Mouse (Mus musculus): Measurements from ENCODE around the gene Tpcn1. TPM values are rescaled to one million over a fixed set of nuclear protein-coding genes. Genes with fewer than 3 reads are reported as not detected.

The Tpcn1 gene
- polyA plus RNA-seq, 1 experiment from 2014 or later, result 18.1 TPM

- no peak for ATAC-seq (ENCODE audit: low FRiP score, low read depth)
Measured at GRCm38 (mm10) chr5:120515451-120515850, 73.0 kb downstream of the Tpcn1 start.

GRCm38 (mm10) chr5:120514754-120515153, 73.7 kb downstream of the Tpcn1 start:
- Histone ChIP-seq H3K27ac (replicated peaks) (0 out of 2 replicates have a peak overlapping the region, but pooled peaks have one; percentile 20), H3K4me1 (replicated peaks) (peaks cover 30% of the 10 kb centered on the region), H3K4me3 (no peak overlapping the region), H3K9me3 (no peaks in the 10 kb centered on the region), H3K4me2 (no peak overlapping the region), H3K27me3 (peaks cover 6% of the 10 kb centered on the region), H3K9ac (no peak overlapping the region), H3K36me3 (no peaks in the 10 kb centered on the region)
- no peak for ATAC-seq (ENCODE audit: low FRiP score, low read depth)
- 20% methylated on average over 4 of the region's 4 CpGs for WGBS

More at GRCm38 (mm10) chr5:120515451-120515850, 73.0 kb downstream of the Tpcn1 start:
- Histone ChIP-seq H3K9ac (no peak overlapping the region), H3K4me3 (no peak overlapping the region), H3K36me3 (no peaks in the 10 kb centered on the region), H3K4me1 (replicated peaks) (peaks cover 26% of the 10 kb centered on the region), H3K27me3 (peaks cover 6% of the 10 kb centered on the region), H3K27ac (replicated peaks) (0 out of 2 replicates have a peak overlapping the region, but pooled peaks have one; percentile 20), H3K4me2 (no peak overlapping the region), H3K9me3 (no peaks in the 10 kb centered on the region)
- 80% methylated on average over 7 of the region's 7 CpGs for WGBS

GRCm38 (mm10) chr5:120514031-120514677, 74.3 kb downstream of the Tpcn1 start:
- H3K4me3 ChIP-seq, result no peak overlapping the region
- H3K4me2 ChIP-seq, result no peak overlapping the region
- no peak overlapping the region for H3K27ac ChIP-seq (replicated peaks)
- no peaks in the 10 kb centered on the region for H3K36me3 ChIP-seq
- peaks cover 6% of the 10 kb centered on the region for H3K27me3 ChIP-seq
- no peak for ATAC-seq (ENCODE audit: low FRiP score, low read depth)
- peaks cover 30% of the 10 kb centered on the region for H3K4me1 ChIP-seq (replicated peaks)
- no peaks in the 10 kb centered on the region for H3K9me3 ChIP-seq
- WGBS, result 85% methylated on average over 9 of the region's 9 CpGs
- no peak overlapping the region for H3K9ac ChIP-seq

GRCm38 (mm10) chr5:120512911-120513555, 75.4 kb downstream of the Tpcn1 start:
- H3K4me3 ChIP-seq, result no peak overlapping the region
- 42% methylated on average over 15 of the region's 15 CpGs for WGBS
- no peak overlapping the region for H3K4me2 ChIP-seq
- peaks cover 30% of the 10 kb centered on the region for H3K4me1 ChIP-seq (replicated peaks)
- H3K9me3 ChIP-seq, result no peaks in the 10 kb centered on the region
- no peak overlapping the region for H3K9ac ChIP-seq
- ATAC-seq (ENCODE audit: low FRiP score, low read depth), result no peak
- no peaks in the 10 kb centered on the region for H3K36me3 ChIP-seq
- no peak overlapping the region for H3K27ac ChIP-seq (replicated peaks)
- H3K27me3 ChIP-seq, result peaks cover 6% of the 10 kb centered on the region

GRCm38 (mm10) chr5:120511643-120512220, 76.7 kb downstream of the Tpcn1 start:
- peak overlapping the region; percentile 47 for H3K4me3 ChIP-seq
- peaks cover 31% of the 10 kb centered on the region for H3K4me1 ChIP-seq (replicated peaks)
- no peaks in the 10 kb centered on the region for H3K9me3 ChIP-seq
- peak overlapping the region; percentile 88 for H3K4me2 ChIP-seq
- H3K9ac ChIP-seq, result no peak overlapping the region
- 35% methylated on average over 14 of the region's 14 CpGs for WGBS
- no peak overlapping the region for H3K27ac ChIP-seq (replicated peaks)
- H3K27me3 ChIP-seq, result peaks cover 6% of the 10 kb centered on the region
- H3K36me3 ChIP-seq, result no peaks in the 10 kb centered on the region
- no peak for ATAC-seq (ENCODE audit: low FRiP score, low read depth)

- Histone ChIP-seq H3K9me3 (no peaks in the 10 kb centered on the region), H3K27ac (replicated peaks) (no peak within 1 kb of the TSS), H3K4me3 (peak within 1 kb of the TSS; percentile 47), H3K4me1 (replicated peaks) (peaks cover 35% of the 10 kb centered on the region), H3K9ac (peak within 1 kb of the TSS; percentile 40), H3K27me3 (peaks cover 6% of the 10 kb centered on the region), H3K36me3 (no peaks in the 10 kb centered on the region), H3K4me2 (peak within 1 kb of the TSS; percentile 88)
- under 1% methylated on average over 36 of the region's 36 CpGs for WGBS
- peak; percentile 84 for ATAC-seq (ENCODE audit: low FRiP score, low read depth)
Measured at GRCm38 (mm10) chr5:120510982-120511642, 77.4 kb downstream of the Tpcn1 start, which contains the start of gene Slc8b1. Gene Slc8b1 (plus strand): TSS chr5:120511168.

GRCm38 (mm10) chr5:120507311-120507710, 81.2 kb downstream of the Tpcn1 start:
- no peak overlapping the region for H3K4me3 ChIP-seq
- WGBS, result 47% methylated on average over 4 of the region's 4 CpGs
- peaks cover 3% of the 10 kb centered on the region; the same call in 1 of the 2 replicates for H3K27me3 ChIP-seq
- peaks cover 30% of the 10 kb centered on the region for H3K4me1 ChIP-seq (replicated peaks)
- H3K27ac ChIP-seq (replicated peaks), result no peak overlapping the region
- no peak for ATAC-seq (ENCODE audit: low FRiP score, low read depth)
- no peaks in the 10 kb centered on the region for H3K9me3 ChIP-seq
- no peaks in the 10 kb centered on the region for H3K36me3 ChIP-seq
- no peak overlapping the region for H3K4me2 ChIP-seq
- H3K9ac ChIP-seq, result no peak overlapping the region

- peaks cover 35% of the 10 kb centered on the region for H3K4me1 ChIP-seq (replicated peaks)
- no peaks in the 10 kb centered on the region; the same call in 1 of the 2 replicates for H3K27me3 ChIP-seq
- H3K9ac ChIP-seq, result no peak overlapping the region
- WGBS, result 44% methylated on average over 9 of the region's 9 CpGs
- no peaks in the 10 kb centered on the region for H3K36me3 ChIP-seq
- H3K27ac ChIP-seq (replicated peaks), result no peak overlapping the region
- no peak overlapping the region for H3K4me2 ChIP-seq
- no peak for ATAC-seq (ENCODE audit: low FRiP score, low read depth)
- no peak overlapping the region for H3K4me3 ChIP-seq
- H3K9me3 ChIP-seq, result no peaks in the 10 kb centered on the region
Measured at GRCm38 (mm10) chr5:120506490-120506889, 82.0 kb downstream of the Tpcn1 start.

- peaks cover 29% of the 10 kb centered on the region for H3K4me1 ChIP-seq (replicated peaks)
- H3K4me3 ChIP-seq, result no peak overlapping the region
- no peaks in the 10 kb centered on the region for H3K27me3 ChIP-seq
- no peak overlapping the region for H3K27ac ChIP-seq (replicated peaks)
- no peak for ATAC-seq (ENCODE audit: low FRiP score, low read depth)
- H3K4me2 ChIP-seq, result no peak overlapping the region
- H3K36me3 ChIP-seq, result no peaks in the 10 kb centered on the region
- H3K9me3 ChIP-seq, result no peaks in the 10 kb centered on the region
- 77% methylated on average over 9 of the region's 9 CpGs for WGBS
- no peak overlapping the region for H3K9ac ChIP-seq
Measured at GRCm38 (mm10) chr5:120505781-120506180, 82.7 kb downstream of the Tpcn1 start.

GRCm38 (mm10) chr5:120505368-120505767, 83.1 kb downstream of the Tpcn1 start:
- 0 out of 2 replicates have a peak, but pooled peaks have one; percentile 13 for ATAC-seq (ENCODE audit: low FRiP score, low read depth)
- no peak overlapping the region for H3K4me2 ChIP-seq
- no peaks in the 10 kb centered on the region for H3K9me3 ChIP-seq
- no peaks in the 10 kb centered on the region for H3K36me3 ChIP-seq
- no peak overlapping the region for H3K4me3 ChIP-seq
- no peak overlapping the region for H3K27ac ChIP-seq (replicated peaks)
- H3K4me1 ChIP-seq (replicated peaks), result peaks cover 25% of the 10 kb centered on the region
- no peaks in the 10 kb centered on the region for H3K27me3 ChIP-seq
- WGBS, result 21% methylated on average over 16 of the region's 16 CpGs
- H3K9ac ChIP-seq, result no peak overlapping the region

GRCm38 (mm10) chr5:120503144-120503795, 85.2 kb downstream of the Tpcn1 start, which contains the start of gene Plbd2:
Gene Plbd2 (minus strand): TSS chr5:120503625.
- Histone ChIP-seq H3K27ac (replicated peaks) (0 out of 2 replicates have a peak within 1 kb of the TSS, but pooled peaks have one; percentile 51), H3K4me3 (peak within 1 kb of the TSS; percentile 94), H3K36me3 (no peaks in the 10 kb centered on the region), H3K4me1 (replicated peaks) (peaks cover 23% of the 10 kb centered on the region), H3K9me3 (no peaks in the 10 kb centered on the region), H3K27me3 (no peaks in the 10 kb centered on the region), H3K4me2 (peak within 1 kb of the TSS; percentile 95), H3K9ac (peak within 1 kb of the TSS; percentile 94)
- under 1% methylated on average over 53 of the region's 55 CpGs for WGBS
- peak; percentile 74 for ATAC-seq (ENCODE audit: low FRiP score, low read depth)
